Mouse (Mus musculus): ENCODE measurements around the gene Nelfcd. TPM values are rescaled to one million over a fixed set of nuclear protein-coding genes. Genes with fewer than 3 reads are reported as not detected.

Nelfcd gene
- polyA plus RNA-seq, 1 experiment from 2014 or later: 116 TPM

DNA sequence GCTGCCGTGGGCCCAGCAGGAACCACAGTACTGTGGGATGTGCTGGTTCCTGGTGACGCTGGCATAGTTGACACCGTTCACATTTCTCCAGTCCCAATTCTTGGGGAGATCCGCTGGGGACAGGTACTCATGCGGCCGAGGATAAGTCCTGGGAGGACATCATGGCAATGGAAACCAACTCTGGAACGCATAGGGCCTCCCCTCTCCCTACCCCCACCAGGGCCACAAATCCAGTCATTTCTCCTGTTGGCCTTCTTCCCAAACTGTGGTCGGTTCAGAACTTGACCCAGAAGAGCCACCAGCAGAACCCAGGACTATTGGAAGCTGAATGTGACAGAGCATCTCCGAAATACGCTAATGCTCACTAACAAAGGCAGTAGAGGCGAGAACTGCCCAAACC, 22.6 kb downstream of the Nelfcd start:
- H3K4me3 ChIP-seq (replicated peaks): peak overlapping the region; percentile 65
- peak overlapping the region; percentile 57 for H3K9ac ChIP-seq
- no peaks in the 10 kb centered on the region for H3K27me3 ChIP-seq
- peak overlapping the region; percentile 86 for H3K4me2 ChIP-seq (replicated peaks)
- H3K4me1 ChIP-seq: peaks cover 38% of the 10 kb centered on the region
- no peaks in the 10 kb centered on the region for H3K9me3 ChIP-seq (replicated peaks)
- peaks cover 24% of the 10 kb centered on the region for H3K36me3 ChIP-seq
- H3K27ac ChIP-seq (replicated peaks): no peak overlapping the region
- ATAC-seq (ENCODE audit: insufficient number of reproducible peaks, low FRiP score, low TSS enrichment, low read depth): no peak
- WGBS: 68% methylated on average over 11 of the region's 11 CpGs

DNA sequence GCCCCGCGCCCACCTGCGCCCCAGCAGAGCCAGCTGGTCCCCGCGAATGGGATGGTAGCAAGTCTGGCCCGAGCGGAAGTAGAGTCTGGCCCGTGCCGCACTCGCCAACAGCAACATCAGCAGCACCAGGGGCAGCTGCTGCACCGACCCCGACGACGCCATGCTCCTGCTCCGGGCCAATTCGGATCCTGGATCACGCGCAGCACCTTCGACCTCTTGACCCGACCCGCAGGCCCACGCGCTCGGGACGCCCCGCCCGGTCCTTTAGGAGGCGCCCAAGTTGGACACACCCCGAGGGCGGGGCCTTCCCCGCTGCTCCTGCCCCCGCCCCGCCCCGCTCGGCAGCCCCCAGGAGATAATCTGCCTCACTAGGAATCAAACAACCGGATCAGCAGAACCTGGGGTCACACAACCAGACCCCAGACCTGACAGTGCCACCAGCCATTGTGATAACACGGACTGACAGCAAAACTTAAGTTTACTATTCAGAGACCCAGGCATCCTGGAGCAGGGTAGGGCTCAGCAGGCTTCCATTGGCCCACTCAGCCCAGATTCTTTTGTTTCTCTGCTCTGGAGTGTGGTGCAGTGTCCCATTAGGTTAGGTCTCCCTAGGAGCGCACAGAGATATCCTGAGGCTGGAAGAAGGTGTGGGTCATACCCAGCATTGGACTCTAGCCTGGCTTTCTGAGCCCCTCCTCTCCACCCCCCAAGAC, 23.3 kb downstream of the Nelfcd start, which contains the start of gene Ctsz:
Gene Ctsz, minus strand, starts transcription at position 303 of the 713 bp plus-strand sequence.
- H3K27ac ChIP-seq (replicated peaks): no peak within 1 kb of the TSS; the same call in 1 of the 2 replicates
- H3K4me3 ChIP-seq (replicated peaks): peak within 1 kb of the TSS; percentile 65
- H3K9me3 ChIP-seq (replicated peaks): no peaks in the 10 kb centered on the region
- ATAC-seq (ENCODE audit: insufficient number of reproducible peaks, low FRiP score, low TSS enrichment, low read depth): peak; percentile 77
- H3K4me2 ChIP-seq (replicated peaks): peak within 1 kb of the TSS; percentile 86
- peaks cover 41% of the 10 kb centered on the region for H3K4me1 ChIP-seq
- peaks cover 18% of the 10 kb centered on the region for H3K36me3 ChIP-seq
- no peaks in the 10 kb centered on the region for H3K27me3 ChIP-seq
- peak within 1 kb of the TSS; percentile 57 for H3K9ac ChIP-seq
- 2% methylated on average over 38 of the region's 38 CpGs for WGBS

GRCm38 (mm10) chr2:174439450-174439838, 23.8 kb downstream of the Nelfcd start:
- Histone ChIP-seq H3K4me2 (replicated peaks) (peak overlapping the region; percentile 86), H3K9ac (no peak overlapping the region), H3K4me1 (peaks cover 41% of the 10 kb centered on the region), H3K27ac (replicated peaks) (no peak overlapping the region), H3K36me3 (peaks cover 18% of the 10 kb centered on the region), H3K4me3 (replicated peaks) (peak overlapping the region; percentile 65), H3K9me3 (replicated peaks) (no peaks in the 10 kb centered on the region), H3K27me3 (no peaks in the 10 kb centered on the region)
- ATAC-seq (ENCODE audit: insufficient number of reproducible peaks, low FRiP score, low TSS enrichment, low read depth): no peak
- 57% methylated on average over 5 of the region's 5 CpGs for WGBS

DNA sequence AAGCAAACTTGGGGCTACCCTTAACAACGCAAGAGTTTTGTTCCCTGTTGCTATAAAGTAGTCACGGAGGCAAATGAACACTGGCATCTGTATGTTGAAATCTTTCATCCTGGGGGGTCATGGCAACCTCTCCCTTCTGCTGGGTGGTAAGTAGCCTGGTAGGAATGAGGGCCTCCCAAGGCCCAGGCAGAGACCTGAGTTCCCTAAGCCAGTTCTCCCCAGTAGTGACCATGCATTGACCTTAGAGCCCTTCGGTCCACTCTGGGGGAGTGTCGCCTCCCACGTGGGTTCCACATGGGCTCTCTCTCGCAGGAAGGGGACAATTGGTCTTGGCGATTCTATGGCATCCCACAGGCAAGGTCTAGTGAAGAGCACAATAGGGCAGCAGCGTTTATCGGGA, 24.4 kb downstream of the Nelfcd start:
- H3K4me1 ChIP-seq: peaks cover 41% of the 10 kb centered on the region
- no peak for ATAC-seq (ENCODE audit: insufficient number of reproducible peaks, low FRiP score, low TSS enrichment, low read depth)
- H3K9ac ChIP-seq: no peak overlapping the region
- 81% methylated on average over 9 of the region's 9 CpGs for WGBS
- H3K4me3 ChIP-seq (replicated peaks): no peak overlapping the region
- H3K36me3 ChIP-seq: peaks cover 13% of the 10 kb centered on the region
- H3K27ac ChIP-seq (replicated peaks): no peak overlapping the region
- H3K9me3 ChIP-seq (replicated peaks): no peaks in the 10 kb centered on the region
- H3K27me3 ChIP-seq: no peaks in the 10 kb centered on the region
- H3K4me2 ChIP-seq (replicated peaks): no peak overlapping the region

DNA sequence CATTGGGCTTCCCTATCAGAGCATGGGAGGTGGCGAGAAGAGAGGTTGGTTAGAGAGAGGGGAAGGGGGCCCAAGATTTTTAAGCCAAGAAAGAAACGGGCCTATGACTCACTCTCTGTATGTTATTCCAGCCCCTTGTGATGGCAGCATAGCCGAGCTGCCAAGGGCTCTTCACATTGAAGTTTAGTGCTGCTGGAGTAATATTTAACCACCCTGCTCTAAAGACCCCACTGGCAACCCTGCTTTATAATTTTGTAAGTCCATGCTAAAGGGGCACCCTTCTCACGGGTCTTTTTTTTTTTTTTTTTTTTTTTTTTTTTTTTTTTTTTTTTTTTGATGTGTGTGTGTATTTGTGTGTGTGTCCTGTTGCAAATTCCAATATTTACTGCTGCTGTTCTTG, 26.3 kb downstream of the Nelfcd start:
- 65% methylated on average over 4 of the region's 4 CpGs for WGBS
- no peak overlapping the region for H3K9ac ChIP-seq
- no peak overlapping the region for H3K4me2 ChIP-seq (replicated peaks)
- no peaks in the 10 kb centered on the region for H3K9me3 ChIP-seq (replicated peaks)
- H3K4me3 ChIP-seq (replicated peaks): no peak overlapping the region
- no peaks in the 10 kb centered on the region for H3K27me3 ChIP-seq
- no peak for ATAC-seq (ENCODE audit: insufficient number of reproducible peaks, low FRiP score, low TSS enrichment, low read depth)
- H3K27ac ChIP-seq (replicated peaks): no peak overlapping the region
- H3K4me1 ChIP-seq: peaks cover 45% of the 10 kb centered on the region
- no peaks in the 10 kb centered on the region for H3K36me3 ChIP-seq

DNA sequence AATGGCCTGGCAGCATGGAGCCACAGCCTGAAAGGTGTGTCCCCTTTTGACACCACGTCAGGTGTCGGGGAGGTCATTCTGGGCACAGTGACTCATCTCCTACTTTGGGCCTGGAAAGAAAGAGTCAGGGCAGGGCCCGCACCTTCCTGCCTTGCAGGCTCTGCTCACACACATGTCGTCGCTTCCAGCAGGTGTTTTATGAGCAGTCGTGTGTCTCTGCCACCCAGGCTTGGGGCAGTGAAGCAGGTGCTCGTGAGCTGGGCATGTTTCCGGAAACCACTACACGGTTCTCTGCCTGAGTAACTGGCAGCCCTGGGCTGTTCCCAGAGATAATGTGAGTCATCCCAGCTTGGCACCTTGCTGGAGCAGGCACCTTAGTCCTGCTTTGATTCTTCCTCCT, 26.9 kb downstream of the Nelfcd start:
- no peaks in the 10 kb centered on the region for H3K9me3 ChIP-seq (replicated peaks)
- H3K36me3 ChIP-seq: no peaks in the 10 kb centered on the region
- 77% methylated on average over 9 of the region's 9 CpGs for WGBS
- no peak overlapping the region for H3K4me3 ChIP-seq (replicated peaks)
- H3K9ac ChIP-seq: no peak overlapping the region
- no peak overlapping the region for H3K4me2 ChIP-seq (replicated peaks)
- H3K4me1 ChIP-seq: peaks cover 40% of the 10 kb centered on the region
- peak overlapping the region; percentile 17 for H3K27ac ChIP-seq (replicated peaks)
- ATAC-seq (ENCODE audit: insufficient number of reproducible peaks, low FRiP score, low TSS enrichment, low read depth): no peak
- H3K27me3 ChIP-seq: no peaks in the 10 kb centered on the region

DNA sequence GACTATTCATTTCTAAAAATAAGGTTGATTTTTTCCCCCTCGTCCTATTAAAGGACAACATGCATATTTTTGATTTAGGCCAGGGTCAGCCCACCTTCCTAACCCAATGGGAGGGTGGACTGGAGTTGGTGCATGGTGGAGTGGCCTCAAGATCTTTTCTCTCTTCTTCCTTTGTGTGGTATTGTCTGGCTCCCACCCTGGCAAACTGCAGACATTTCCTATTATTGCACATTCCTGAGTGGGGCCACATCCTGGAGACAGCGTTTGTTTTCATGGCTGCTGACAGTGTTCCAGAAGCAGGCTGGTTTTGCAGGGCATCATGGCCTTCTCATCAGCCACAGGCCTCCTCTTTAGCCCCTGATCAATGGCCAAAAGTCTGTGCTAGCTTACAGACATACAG, 27.4 kb downstream of the Nelfcd start:
- H3K27ac ChIP-seq (replicated peaks): peak overlapping the region; percentile 17

DNA sequence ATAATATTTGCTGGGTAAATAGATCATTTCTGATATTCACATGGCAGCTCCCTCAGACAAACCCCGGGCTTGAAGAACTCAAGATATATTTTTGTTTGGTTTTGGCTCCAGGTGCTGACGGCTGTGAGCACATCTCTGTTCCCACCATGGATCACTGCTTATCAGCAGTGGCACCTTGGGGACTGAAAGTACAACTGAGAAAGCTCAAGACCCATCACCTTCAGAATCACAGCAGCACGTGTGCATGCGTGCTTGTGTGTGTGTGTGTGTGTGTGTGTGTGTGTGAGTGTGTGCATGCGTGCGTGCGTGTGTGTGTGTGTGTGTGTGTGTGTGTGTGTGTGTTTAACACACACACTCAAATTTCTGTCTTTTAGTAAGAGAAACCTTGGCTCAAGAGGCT, 28.8 kb downstream of the Nelfcd start:
- no peaks in the 10 kb centered on the region for H3K36me3 ChIP-seq
- no peaks in the 10 kb centered on the region for H3K9me3 ChIP-seq (replicated peaks)
- no peaks in the 10 kb centered on the region for H3K27me3 ChIP-seq
- H3K9ac ChIP-seq: no peak overlapping the region
- peaks cover 21% of the 10 kb centered on the region for H3K4me1 ChIP-seq
- ATAC-seq (ENCODE audit: insufficient number of reproducible peaks, low FRiP score, low TSS enrichment, low read depth): no peak
- no peak overlapping the region for H3K27ac ChIP-seq (replicated peaks)
- no peak overlapping the region for H3K4me3 ChIP-seq (replicated peaks)
- no peak overlapping the region for H3K4me2 ChIP-seq (replicated peaks)
- 82% methylated on average over 7 of the region's 7 CpGs for WGBS

More for the DNA sequence above, 27.4 kb downstream of the Nelfcd start:
- no peaks in the 10 kb centered on the region for H3K36me3 ChIP-seq
- no peaks in the 10 kb centered on the region for H3K9me3 ChIP-seq (replicated peaks)
- no peak for ATAC-seq (ENCODE audit: insufficient number of reproducible peaks, low FRiP score, low TSS enrichment, low read depth)
- no peak overlapping the region for H3K4me3 ChIP-seq (replicated peaks)
- H3K27me3 ChIP-seq: no peaks in the 10 kb centered on the region
- no peak overlapping the region for H3K9ac ChIP-seq
- 30% methylated on average over 2 of the region's 2 CpGs for WGBS
- no peak overlapping the region for H3K4me2 ChIP-seq (replicated peaks)
- H3K4me1 ChIP-seq: peaks cover 34% of the 10 kb centered on the region

DNA sequence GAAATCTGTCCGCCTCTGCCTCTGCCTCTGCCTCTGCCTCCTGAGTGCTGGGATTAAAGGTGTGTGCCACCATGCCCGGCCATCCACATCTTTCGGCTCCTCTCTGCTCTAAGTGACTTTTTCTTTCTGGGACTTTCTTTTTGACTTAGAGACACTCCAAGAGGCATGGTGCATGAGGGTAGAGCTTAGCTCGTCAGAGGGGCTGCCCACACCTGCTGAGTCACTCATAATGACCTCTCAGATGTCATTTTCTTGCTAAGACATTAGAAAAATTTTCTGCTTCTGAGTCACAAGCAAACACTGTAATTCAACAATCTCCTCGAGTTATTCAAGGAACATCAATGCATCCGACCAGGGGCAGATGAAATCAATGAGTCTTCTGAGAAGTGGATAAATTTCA, 29.4 kb downstream of the Nelfcd start:
- H3K9ac ChIP-seq: no peak overlapping the region
- no peak for ATAC-seq (ENCODE audit: insufficient number of reproducible peaks, low FRiP score, low TSS enrichment, low read depth)
- no peaks in the 10 kb centered on the region for H3K9me3 ChIP-seq (replicated peaks)
- H3K4me1 ChIP-seq: peaks cover 18% of the 10 kb centered on the region
- H3K27me3 ChIP-seq: no peaks in the 10 kb centered on the region
- H3K4me3 ChIP-seq (replicated peaks): no peak overlapping the region
- no peak overlapping the region for H3K4me2 ChIP-seq (replicated peaks)
- H3K36me3 ChIP-seq: no peaks in the 10 kb centered on the region
- no peak overlapping the region for H3K27ac ChIP-seq (replicated peaks)
- 78% methylated on average over 6 of the region's 6 CpGs for WGBS

DNA sequence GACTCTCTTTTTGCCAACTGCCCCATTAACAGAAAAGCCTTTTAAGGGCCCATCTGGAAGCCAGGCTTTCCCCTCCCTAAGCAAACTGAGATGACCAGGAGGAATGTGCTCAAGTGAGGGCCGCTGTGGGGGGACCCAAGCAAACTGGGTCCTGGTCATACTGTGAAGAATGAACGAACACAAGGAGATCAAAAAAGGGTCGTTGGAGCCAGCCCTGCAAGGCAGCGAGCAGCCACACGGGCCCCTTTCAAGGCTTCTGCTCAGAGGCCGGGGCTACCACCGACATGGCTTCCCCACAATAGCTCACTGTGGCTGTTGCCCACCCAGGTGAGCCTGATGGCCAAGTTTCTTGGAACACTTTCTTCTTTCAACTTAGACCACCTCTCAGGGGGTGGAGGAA, 30.9 kb downstream of the Nelfcd start:
- no peak overlapping the region for H3K9ac ChIP-seq
- peaks cover 18% of the 10 kb centered on the region for H3K4me1 ChIP-seq
- H3K4me3 ChIP-seq (replicated peaks): no peak overlapping the region
- no peaks in the 10 kb centered on the region for H3K36me3 ChIP-seq
- H3K9me3 ChIP-seq (replicated peaks): no peaks in the 10 kb centered on the region
- H3K4me2 ChIP-seq (replicated peaks): no peak overlapping the region
- no peaks in the 10 kb centered on the region for H3K27me3 ChIP-seq
- peak overlapping the region; percentile 22; the same call in 1 of the 2 replicates for H3K27ac ChIP-seq (replicated peaks)
- 0 out of 2 replicates have a peak, but pooled peaks have one; percentile 15 for ATAC-seq (ENCODE audit: insufficient number of reproducible peaks, low FRiP score, low TSS enrichment, low read depth)
- 46% methylated on average over 7 of the region's 7 CpGs for WGBS

GRCm38 (mm10) chr2:174446905-174447304, 31.3 kb downstream of the Nelfcd start:
- no peaks in the 10 kb centered on the region for H3K27me3 ChIP-seq
- H3K9ac ChIP-seq: no peak overlapping the region
- H3K4me1 ChIP-seq: peaks cover 18% of the 10 kb centered on the region
- peak overlapping the region; percentile 22; the same call in 1 of the 2 replicates for H3K27ac ChIP-seq (replicated peaks)
- H3K9me3 ChIP-seq (replicated peaks): no peaks in the 10 kb centered on the region
- no peak for ATAC-seq (ENCODE audit: insufficient number of reproducible peaks, low FRiP score, low TSS enrichment, low read depth)
- WGBS: 42% methylated on average over 8 of the region's 8 CpGs
- H3K4me3 ChIP-seq (replicated peaks): no peak overlapping the region
- H3K4me2 ChIP-seq (replicated peaks): no peak overlapping the region
- no peaks in the 10 kb centered on the region for H3K36me3 ChIP-seq

GRCm38 (mm10) chr2:174448405-174448804, 32.8 kb downstream of the Nelfcd start:
- Histone ChIP-seq H3K9me3 (replicated peaks) (no peaks in the 10 kb centered on the region), H3K36me3 (no peaks in the 10 kb centered on the region), H3K4me1 (peaks cover 7% of the 10 kb centered on the region), H3K4me3 (replicated peaks) (no peak overlapping the region), H3K9ac (no peak overlapping the region), H3K4me2 (replicated peaks) (no peak overlapping the region), H3K27ac (replicated peaks) (no peak overlapping the region), H3K27me3 (no peaks in the 10 kb centered on the region)
- 90% methylated on average over 4 of the region's 4 CpGs for WGBS
- ATAC-seq (ENCODE audit: insufficient number of reproducible peaks, low FRiP score, low TSS enrichment, low read depth): no peak
